Mouse (Mus musculus) E14TG2a.4 (cell line): ENCODE results near the gene Klc1.

Experiments
- CTCF ChIP-seq: conservative IDR thresholded peaks from 2 replicates; pipeline ENCODE4 v1.5.1; 2014; ENCODE audit warnings: low read length
- NANOG ChIP-seq: IDR thresholded peaks from 2 replicates; pipeline ENCODE4 v1.6.1; 2014; ENCODE audit warnings: borderline replicate concordance, low read length, mixed read lengths
- POU5F1 ChIP-seq: IDR thresholded peaks from 2 replicates; pipeline ENCODE4 v1.6.1; 2014; ENCODE audit warnings: low read length, borderline replicate concordance

GRCm38 (mm10) chr12:111855448-111855847 lies 96.8 kb downstream of the Klc1 start:
- TF ChIP-seq CTCF (no peak), POU5F1 (no peak), NANOG (no peak)
